Mouse (Mus musculus): Measurements from ENCODE around the gene C530008M17Rik. TPM values are rescaled to one million over a fixed set of nuclear protein-coding genes. Genes with fewer than 3 reads are reported as not detected.

Gene C530008M17Rik
- 1 to 10 TPM; 2.4 to 2.7 TPM for total RNA-seq (2021)

GRCm38 (mm10) chr5:76656212-76656611, at the start of gene C530008M17Rik:
C530008M17Rik (plus strand) TSS chr5:76656512.
- no peak for DNase-seq
- intact Hi-C loops (cut with DNase I) = loop anchor here (5.0 kb wide), 1 partner anchor 186 kb away; no protein-coding TSS in a partner anchor

DNA sequence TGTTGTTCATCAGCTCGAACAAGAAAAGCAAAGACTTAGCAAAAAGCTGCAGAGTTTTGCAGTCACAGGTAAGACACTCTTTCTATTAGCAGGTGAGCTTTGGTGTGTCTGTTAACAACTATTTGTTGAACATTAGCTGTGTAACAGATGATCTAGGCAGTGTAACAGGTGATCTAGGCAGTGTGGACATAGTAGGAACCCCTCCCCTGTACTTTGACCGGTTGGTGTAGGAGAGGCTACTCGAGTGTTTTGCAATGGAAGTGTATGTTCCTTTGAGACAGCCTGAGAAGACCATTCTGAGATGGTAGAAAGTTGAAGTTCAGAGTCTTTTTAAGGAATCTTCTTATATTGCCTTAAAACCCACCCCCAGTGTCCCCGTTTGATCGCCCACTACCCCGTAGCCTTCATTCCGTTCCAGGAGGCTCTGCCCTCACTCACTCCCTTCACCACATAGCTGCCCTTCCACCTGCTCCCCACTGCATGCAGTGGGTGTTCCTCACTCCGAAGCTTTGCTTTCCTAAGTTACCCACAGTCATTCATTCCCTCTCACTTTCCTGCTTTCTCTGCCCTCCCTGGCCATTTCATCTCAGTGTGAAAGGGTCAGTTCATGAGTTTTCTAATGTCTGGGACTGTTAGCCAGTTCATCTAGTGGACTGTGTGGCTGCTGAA, 46.5 kb upstream of the C530008M17Rik start:
- DNase-seq = no peak
- intact Hi-C loops (cut with DNase I) = no loop called here

DNA sequence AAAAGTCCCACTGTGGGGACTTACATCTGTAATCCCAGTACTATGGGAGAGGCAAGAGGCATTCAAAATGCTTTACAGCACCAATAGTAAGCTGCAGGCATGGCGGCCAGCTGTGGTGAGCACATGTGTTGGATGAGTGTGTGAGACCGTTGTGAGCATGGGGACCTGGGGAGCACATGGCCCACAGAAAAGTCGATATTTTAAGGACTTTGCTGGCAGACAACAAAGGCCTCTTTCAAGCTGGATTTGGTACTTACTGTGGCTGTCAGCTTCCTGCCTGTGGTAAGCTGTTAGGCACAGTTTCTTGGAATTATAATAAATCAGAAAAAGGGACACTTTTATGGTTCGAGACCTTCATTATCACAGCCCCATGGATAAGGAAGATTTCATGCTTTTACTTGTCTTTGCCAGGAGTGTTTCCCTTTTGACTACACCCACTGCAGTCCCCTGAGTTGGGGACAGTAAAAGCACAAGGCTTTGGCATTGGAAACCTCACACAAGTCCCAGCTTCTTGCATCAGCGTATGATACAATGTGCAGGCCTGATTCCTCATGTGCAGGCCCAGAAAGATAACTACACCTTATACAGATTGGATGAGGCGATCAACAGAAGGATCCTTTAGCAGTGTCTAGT, 43.3 kb upstream of the C530008M17Rik start:
- intact Hi-C loops (cut with DNase I) = no loop called here
- DNase-seq = no peak

DNA sequence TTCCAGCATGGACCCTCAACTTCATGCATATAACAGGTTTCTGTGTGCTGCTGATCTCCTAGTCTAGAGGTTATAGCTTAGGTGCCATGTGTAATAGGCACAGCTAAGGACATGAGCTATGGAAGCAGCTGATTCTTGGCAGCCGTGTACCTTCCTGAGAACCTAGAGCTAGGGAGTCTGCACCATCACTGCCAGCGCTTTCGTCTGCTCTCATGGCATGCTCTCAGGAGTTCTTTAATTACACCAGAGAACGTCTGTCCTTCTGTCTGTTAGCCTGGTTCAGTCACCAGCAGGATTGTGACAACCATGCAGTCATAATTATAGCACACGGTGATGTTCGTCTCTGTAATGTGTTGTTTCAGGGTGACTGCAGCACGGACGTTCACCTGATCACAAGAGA, 41.0 kb upstream of the C530008M17Rik start:
- no peak for DNase-seq
- intact Hi-C loops (cut with DNase I) = no loop called here

DNA sequence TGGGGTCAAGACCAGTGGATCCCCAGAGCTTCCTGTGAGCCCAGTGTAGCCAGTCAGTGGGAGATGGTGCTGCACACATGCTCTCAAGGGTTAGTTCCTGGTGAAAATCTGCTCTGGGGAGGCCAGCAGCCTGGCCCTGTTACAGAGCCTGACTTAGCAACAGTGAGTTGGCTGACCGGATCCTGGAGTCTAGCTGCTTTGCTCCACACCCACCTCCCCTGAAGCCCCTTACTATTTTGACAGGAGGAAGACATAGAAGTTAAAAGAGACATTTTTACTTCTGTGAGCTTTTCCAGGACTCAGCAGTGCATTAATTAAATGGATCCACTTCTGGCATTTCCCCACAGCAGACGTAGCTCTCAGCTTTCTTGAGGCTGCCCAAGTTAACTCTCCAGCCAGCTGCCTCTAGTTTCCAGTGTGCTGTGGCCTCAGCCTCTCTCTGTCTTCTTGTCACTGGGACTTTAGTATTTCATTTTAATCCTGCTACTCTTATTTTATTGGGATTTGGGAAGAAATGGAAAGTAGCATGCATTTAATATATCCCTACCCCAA, 40.0 kb upstream of the C530008M17Rik start:
- no peak for DNase-seq
- intact Hi-C loops (cut with DNase I) = no loop called here

DNA sequence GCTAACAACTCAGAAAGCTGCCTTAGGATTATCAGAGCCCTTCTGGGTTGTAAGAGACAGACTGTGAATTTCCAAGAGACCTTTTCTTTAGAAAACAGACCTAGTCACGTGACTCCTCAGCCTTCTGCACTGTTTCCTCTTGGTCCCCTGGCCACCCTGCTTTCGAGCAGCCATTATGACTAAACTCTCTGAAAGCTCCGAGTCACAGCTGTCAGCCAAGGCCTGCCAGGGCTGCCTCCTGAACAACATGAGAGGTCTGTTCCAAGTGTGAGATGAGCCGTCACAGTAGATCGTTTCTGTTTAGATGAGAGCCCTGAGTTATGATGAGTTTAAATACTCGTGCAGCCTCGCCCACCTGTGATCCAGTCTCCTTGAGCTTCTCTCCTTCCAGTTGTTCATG, 37.6 kb upstream of the C530008M17Rik start:
- DNase-seq = no peak
- intact Hi-C loops (cut with DNase I) = no loop called here

DNA sequence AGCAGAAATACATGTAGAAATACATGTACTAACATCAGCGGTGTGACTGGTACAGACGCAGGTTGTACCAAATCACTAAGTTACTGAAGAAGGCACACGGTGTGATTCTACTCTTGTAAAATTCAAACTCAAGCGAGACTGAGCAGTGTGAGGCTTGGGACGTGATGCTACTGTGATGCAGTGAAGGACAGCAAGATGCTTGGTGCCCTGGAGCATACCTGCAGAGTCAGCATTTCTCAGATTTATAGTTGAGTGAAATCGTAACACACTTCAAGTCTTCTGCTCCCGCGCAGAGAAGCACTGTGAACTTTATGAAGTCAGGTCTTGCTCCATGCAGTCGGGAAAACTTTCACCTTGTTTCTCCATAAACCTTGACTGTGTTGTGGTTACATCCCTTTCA, 32.6 kb upstream of the C530008M17Rik start:
- intact Hi-C loops (cut with DNase I) = no loop called here
- DNase-seq = no peak

DNA sequence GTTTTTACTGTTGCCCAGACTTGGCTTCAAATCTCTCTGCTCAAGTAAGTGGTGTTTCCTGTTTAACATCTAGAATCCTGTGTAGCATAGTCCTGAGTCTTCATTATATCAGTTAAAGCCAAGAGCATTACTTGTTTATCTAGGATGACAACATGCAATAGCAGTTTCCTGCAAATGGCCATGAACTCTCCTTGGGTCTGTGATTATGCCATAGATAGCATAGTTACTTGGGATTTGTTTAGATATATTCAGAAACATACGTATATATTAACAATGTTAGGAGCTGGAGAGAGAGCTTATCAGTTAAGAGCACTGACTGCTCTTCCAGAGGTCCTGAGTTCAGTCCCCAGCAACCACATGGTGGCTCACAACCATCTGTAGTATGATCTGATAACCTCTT, 28.5 kb upstream of the C530008M17Rik start:
- intact Hi-C loops (cut with DNase I) = no loop called here
- no peak for DNase-seq

DNA sequence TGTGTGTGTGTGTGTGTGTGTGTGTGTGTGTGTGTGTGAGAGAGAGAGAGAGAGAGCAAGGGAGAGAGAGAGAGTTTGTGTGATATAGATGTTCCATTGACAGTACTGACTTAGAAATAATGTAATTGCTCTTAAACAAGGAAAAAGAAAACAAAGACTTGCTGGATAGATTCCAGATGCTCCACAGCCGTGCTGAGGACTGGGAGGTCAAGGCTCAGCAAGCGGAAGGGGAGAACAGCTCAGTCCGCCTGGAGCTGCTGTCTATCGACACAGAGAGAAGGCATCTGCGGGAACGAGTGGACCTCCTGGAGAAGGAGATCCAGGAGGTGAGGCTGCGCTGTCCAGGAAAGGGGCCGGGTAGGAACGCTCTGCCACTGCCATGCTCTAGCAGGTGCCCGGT, 22.3 kb upstream of the C530008M17Rik start:
- intact Hi-C loops (cut with DNase I) = no loop called here
- no peak for DNase-seq

DNA sequence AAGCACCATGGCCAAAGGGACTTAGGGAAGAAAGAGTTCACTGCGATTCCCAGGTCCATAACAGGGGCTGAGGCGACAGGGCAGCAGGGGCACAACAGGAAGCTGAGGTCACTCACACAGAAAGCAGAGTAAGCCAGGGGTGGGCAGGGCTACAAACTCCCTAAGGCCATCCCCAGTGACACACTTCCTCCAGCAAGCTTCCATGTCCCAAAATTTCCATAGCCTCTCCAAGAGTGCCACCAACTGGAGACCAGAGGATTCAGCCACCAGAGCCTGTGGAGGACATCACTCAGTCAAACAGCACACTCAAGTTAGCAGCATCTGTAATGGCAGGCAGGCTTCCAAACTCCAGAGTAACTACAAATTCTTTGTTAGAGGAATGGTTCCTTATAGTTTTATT, 20.7 kb upstream of the C530008M17Rik start:
- DNase-seq = no peak
- intact Hi-C loops (cut with DNase I) = no loop called here

- intact Hi-C loops (cut with DNase I) = no loop called here
- DNase-seq = no peak
These were observed 14.2 kb upstream of the C530008M17Rik start for GRCm38 (mm10) chr5:76642076-76642475.

GRCm38 (mm10) chr5:76644234-76644633, 12.1 kb upstream of the C530008M17Rik start:
- intact Hi-C loops (cut with DNase I) = no loop called here
- DNase-seq = no peak

- intact Hi-C loops (cut with DNase I) = no loop called here
- no peak for DNase-seq
These were observed 11.0 kb upstream of the C530008M17Rik start for GRCm38 (mm10) chr5:76645091-76645868.

- intact Hi-C loops (cut with DNase I) = no loop called here
- DNase-seq = no peak
These were observed 6.4 kb upstream of the C530008M17Rik start for GRCm38 (mm10) chr5:76649897-76650296.

- intact Hi-C loops (cut with DNase I) = no loop called here
- DNase-seq = no peak
These were observed 5.1 kb upstream of the C530008M17Rik start for GRCm38 (mm10) chr5:76651151-76651725.

DNA sequence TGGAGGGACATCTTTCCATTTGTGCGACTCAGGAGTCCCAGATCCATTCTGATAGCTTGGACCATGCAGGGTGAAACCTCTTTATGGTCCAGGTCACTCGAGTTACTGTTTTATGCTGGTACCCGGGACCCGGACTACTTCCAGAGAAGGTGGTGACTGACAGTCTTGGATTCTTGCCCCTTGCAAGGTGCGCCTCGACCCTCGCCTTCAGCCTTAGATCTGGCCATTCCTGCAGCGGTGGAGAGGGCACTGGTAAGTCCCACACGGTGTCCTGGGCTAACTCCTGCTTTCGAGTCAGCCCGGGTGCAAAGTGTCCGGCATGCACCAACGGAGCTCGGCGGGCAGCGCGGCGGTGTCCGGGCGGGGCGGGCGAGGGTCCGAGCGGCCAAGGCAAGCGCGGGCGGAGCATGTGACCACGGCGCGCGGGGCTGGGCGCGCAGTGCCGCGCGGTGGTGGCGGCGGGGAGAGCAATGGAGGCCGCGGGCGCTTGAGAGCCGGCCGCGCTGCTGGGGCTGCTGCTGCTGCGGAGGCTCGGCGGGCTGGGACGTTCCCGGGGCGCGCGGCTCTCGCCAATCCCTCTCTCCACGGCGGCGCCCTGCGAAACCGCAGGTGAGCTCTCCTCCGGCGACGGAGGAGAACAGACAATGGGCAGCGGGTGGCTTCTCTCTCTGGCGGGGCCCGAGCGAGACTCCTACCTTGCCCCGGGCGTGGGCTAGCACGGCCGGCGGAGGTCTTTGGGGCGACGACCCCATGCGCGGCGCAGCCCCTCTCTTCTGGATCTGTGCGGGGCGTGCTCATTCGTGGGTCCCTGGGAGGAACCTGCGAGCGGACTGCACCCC, 1.2 kb downstream of the C530008M17Rik start:
- DNase-seq = peak; percentile 21 to 26

GRCm38 (mm10) chr5:76658084-76658934, 2.0 kb downstream of the C530008M17Rik start:
- intact Hi-C loops (cut with DNase I) = loop anchor here (5.0 kb wide), 1 partner anchor 184 kb away; no protein-coding TSS in a partner anchor
- DNase-seq = peak; percentile 2 to 4

More for the DNA sequence above, 1.2 kb downstream of the C530008M17Rik start:
- intact Hi-C loops (cut with DNase I) = loop anchor here (5.0 kb wide), 1 partner anchor 185 kb away; no protein-coding TSS in a partner anchor

DNA sequence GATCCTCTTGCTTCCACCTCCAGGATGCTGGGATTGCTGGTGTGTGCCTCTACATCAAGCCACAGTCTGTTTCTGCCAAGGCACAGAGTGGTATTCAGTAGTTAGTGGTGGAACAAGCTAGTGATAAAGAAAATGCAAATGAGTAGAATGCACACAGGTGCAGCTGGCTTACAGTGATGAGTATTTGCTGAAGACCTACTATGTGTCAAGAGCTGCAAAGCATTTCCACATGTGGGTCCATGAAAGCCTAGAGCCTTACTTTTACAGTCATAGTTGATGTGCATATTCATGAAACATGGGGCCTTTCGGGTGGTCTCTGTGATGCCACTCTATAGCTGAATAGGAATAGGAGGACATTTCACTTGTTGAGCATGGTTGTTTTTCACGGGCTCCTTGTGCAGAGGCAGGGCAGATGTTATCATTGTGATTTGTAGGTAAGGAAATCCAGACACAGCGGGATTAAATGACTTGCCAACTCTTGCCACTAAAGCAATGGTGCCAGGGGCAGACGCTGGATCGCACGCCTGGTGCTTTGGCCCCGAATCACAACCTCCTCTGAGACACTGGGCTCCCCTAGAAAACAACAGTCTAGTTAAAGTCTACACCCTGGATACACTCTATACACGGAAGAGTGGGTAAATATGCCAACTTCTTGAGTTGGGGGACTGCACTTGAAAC, 3.8 kb downstream of the C530008M17Rik start:
- DNase-seq = no peak

More for the DNA sequence above, 3.8 kb downstream of the C530008M17Rik start:
- intact Hi-C loops (cut with DNase I) = loop anchor here (5.0 kb wide), 1 partner anchor 182 kb away; no protein-coding TSS in a partner anchor

Data from heart, postnatal 36 days (tissue).